In genomic region chr1:74433220-74433619, GRCm38 (mm10) we compare ENCODE assay signal across 20 mouse cellular contexts. TPM values are rescaled to one million over a fixed set of nuclear protein-coding genes. Genes with fewer than 3 reads are reported as not detected.
DNase-seq lines count a peak whose midpoint lies in the region; ATAC-seq lines count a peak whose summit lies in the region.
"Had no signal": no experiment of that assay in that cellular context is flagged by ENCODE, and none has a peak within 500 bp of the region (broad histone marks: within the 10 kb centered on the region; RNA-seq: fewer than 3 reads in every experiment).

No protein-coding gene starts in this region.

- peaks cover 34% of the 10 kb centered on the region for H3K36me3 ChIP-seq in heart, embryonic 10.5 days
- H3K36me3 ChIP-seq in intestine, embryonic 16.5 days (ENCODE audit: control insufficient read depth, insufficient read depth, low read length) = peaks cover 3% of the 10 kb centered on the region; the same call in 1 of the 2 replicates
- H3K36me3 ChIP-seq in liver, embryonic 16.5 days (ENCODE audit: control insufficient read depth, insufficient read depth) = peaks cover 3% of the 10 kb centered on the region; the same call in 1 of the 2 replicates
- H3K36me3 ChIP-seq in hindbrain, embryonic 16.5 days (ENCODE audit: control insufficient read depth, insufficient read depth, low read length) = peaks cover 8% of the 10 kb centered on the region

- intact Hi-C loops in left cerebral cortex, postnatal 36 days (cut with DNase I) = no loop called here

- ATAC-seq in intestine, embryonic 16.5 days = peak; percentile 21; the same call in 1 of the 2 replicates
- peak; percentile 77 for ATAC-seq in liver, embryonic 16.5 days (ENCODE audit: low read depth)
- ATAC-seq in hindbrain, embryonic 16.5 days = no peak; the same call in 1 of the 2 replicates
- ATAC-seq: activated CD4-positive, CD25-positive, alpha-beta regulatory T cell, adult 4 months; forebrain, embryonic 15.5 days had no signal

- 73% methylated on average over 6 of the region's 6 CpGs for WGBS in heart, embryonic 10.5 days
- WGBS in intestine, embryonic 16.5 days = 71% methylated on average over 6 of the region's 6 CpGs
- 52% methylated on average over 6 of the region's 6 CpGs for WGBS in liver, embryonic 16.5 days (ENCODE audit: insufficient replicate concordance)
- 79% methylated on average over 6 of the region's 6 CpGs for WGBS in hindbrain, embryonic 16.5 days

- no peaks in the 10 kb centered on the region for H3K9me3 ChIP-seq in heart, embryonic 10.5 days
- no peaks in the 10 kb centered on the region for H3K9me3 ChIP-seq in intestine, embryonic 16.5 days (ENCODE audit: control insufficient read depth, low read length)
- H3K9me3 ChIP-seq in liver, embryonic 16.5 days (replicated peaks; ENCODE audit: control insufficient read depth, low read length) = no peaks in the 10 kb centered on the region
- H3K9me3 ChIP-seq in hindbrain, embryonic 16.5 days (ENCODE audit: control insufficient read depth, low read length) = no peaks in the 10 kb centered on the region
- H3K9me3 ChIP-seq: forebrain, embryonic 15.5 days; hindbrain, embryonic 12.5 days; limb, embryonic 13.5 days; neural tube, embryonic 13.5 days had no signal

- no peak overlapping the region for H3K9ac ChIP-seq in intestine, embryonic 16.5 days (ENCODE audit: low read depth, low read length)
- no peak overlapping the region for H3K9ac ChIP-seq in liver, embryonic 16.5 days (ENCODE audit: low read depth, low read length)
- no peak overlapping the region for H3K9ac ChIP-seq in hindbrain, embryonic 16.5 days (ENCODE audit: low read depth, low read length)
- H3K9ac ChIP-seq: forebrain, embryonic 15.5 days; hindbrain, embryonic 12.5 days; limb, embryonic 13.5 days; neural tube, embryonic 13.5 days had no signal

- H3K4me2 ChIP-seq in intestine, embryonic 16.5 days (ENCODE audit: low read depth, low read length) = no peak overlapping the region
- no peak overlapping the region for H3K4me2 ChIP-seq in liver, embryonic 16.5 days (ENCODE audit: low read depth, low read length)
- no peak overlapping the region for H3K4me2 ChIP-seq in hindbrain, embryonic 16.5 days (ENCODE audit: low read length)
- H3K4me2 ChIP-seq: forebrain, embryonic 15.5 days; hindbrain, embryonic 12.5 days; limb, embryonic 13.5 days; neural tube, embryonic 13.5 days had no signal

- H3K27ac ChIP-seq in heart, embryonic 10.5 days = no peak overlapping the region
- peak overlapping the region; percentile 54 for H3K27ac ChIP-seq in intestine, embryonic 16.5 days (ENCODE audit: low read length)
- no peak overlapping the region for H3K27ac ChIP-seq in liver, embryonic 16.5 days (ENCODE audit: low read length)
- no peak overlapping the region for H3K27ac ChIP-seq in hindbrain, embryonic 16.5 days (ENCODE audit: low read depth, low read length)
- H3K27ac ChIP-seq: forebrain, embryonic 15.5 days; hindbrain, embryonic 12.5 days; limb, embryonic 13.5 days; neural tube, embryonic 13.5 days had no signal

- DNase-seq in heart, adult 11 months = peak; percentile 83
- no peak for DNase-seq in heart, embryonic 10.5 days (ENCODE audit: low spot score)
- peak; percentile 31 for DNase-seq in kidney, postnatal 10 days
- DNase-seq in right cerebral cortex, adult 2 months (ENCODE audit: low spot score in 2 of 2) = no peak
- no peak for DNase-seq in left cerebral cortex, postnatal 36 days (ENCODE audit: low spot score in 2 of 2)
- DNase-seq: adrenal gland, postnatal 25 days; cerebellum, adult 9-10 months; gastrocnemius, postnatal 25 days; lung, postnatal 10 days; thymus, postnatal 25 days had no signal

- H3K4me3 ChIP-seq in heart, embryonic 10.5 days = no peak overlapping the region
- no peak overlapping the region for H3K4me3 ChIP-seq in intestine, embryonic 16.5 days (ENCODE audit: low read length)
- H3K4me3 ChIP-seq in liver, embryonic 16.5 days (ENCODE audit: low read depth, low read length) = no peak overlapping the region
- no peak overlapping the region for H3K4me3 ChIP-seq in hindbrain, embryonic 16.5 days (ENCODE audit: low read length)
- H3K4me3 ChIP-seq: forebrain, embryonic 15.5 days; hindbrain, embryonic 12.5 days; limb, embryonic 13.5 days; neural tube, embryonic 13.5 days had no signal

- H3K27me3 ChIP-seq in heart, embryonic 10.5 days (ENCODE audit: insufficient read depth, poor library complexity, severe bottlenecking) = no peaks in the 10 kb centered on the region
- H3K27me3 ChIP-seq in intestine, embryonic 16.5 days (replicated peaks; ENCODE audit: control insufficient read depth, insufficient read depth, low read length) = no peaks in the 10 kb centered on the region
- no peaks in the 10 kb centered on the region for H3K27me3 ChIP-seq in liver, embryonic 16.5 days (ENCODE audit: control insufficient read depth, insufficient read depth, low read depth, low read length)
- no peaks in the 10 kb centered on the region for H3K27me3 ChIP-seq in hindbrain, embryonic 16.5 days (replicated peaks; ENCODE audit: control insufficient read depth, insufficient read depth, low read length)
- H3K27me3 ChIP-seq: forebrain, embryonic 15.5 days; hindbrain, embryonic 12.5 days; limb, embryonic 13.5 days; neural tube, embryonic 13.5 days had no signal

- H3K4me1 ChIP-seq in heart, embryonic 10.5 days = peaks cover 3% of the 10 kb centered on the region
- H3K4me1 ChIP-seq in intestine, embryonic 16.5 days (ENCODE audit: control insufficient read depth, insufficient read depth, low read length) = peaks cover 8% of the 10 kb centered on the region
- H3K4me1 ChIP-seq in liver, embryonic 16.5 days (ENCODE audit: control insufficient read depth, low read depth, low read length) = peaks cover 32% of the 10 kb centered on the region
- no peaks in the 10 kb centered on the region for H3K4me1 ChIP-seq in hindbrain, embryonic 16.5 days (ENCODE audit: control insufficient read depth, insufficient read depth, low read depth, low read length)
- H3K4me1 ChIP-seq: forebrain, embryonic 15.5 days; limb, embryonic 13.5 days had no signal

RNA-seq across cellular contexts. Expression of gene Vil1, which starts 24.0 kb away (rescaled TPM):
- 0.94 and 1.1 TPM in 2 replicates for polyA plus RNA-seq in heart, embryonic 10.5 days (2016; fragmentation: Nextera tagmentation; extraction: Ambion mirVana)
- 207 and 244 TPM in 2 replicates for polyA plus RNA-seq in intestine, embryonic 16.5 days (2015; fragmentation: Nextera tagmentation; extraction: Ambion mirVana)
- polyA plus RNA-seq in liver, embryonic 16.5 days (2015; fragmentation: Nextera tagmentation; extraction: Ambion mirVana) = 0.69 and 1.6 TPM in 2 replicates
- total RNA-seq in left cerebral cortex, postnatal 36 days (2021) = 1 to 10 TPM in 1 of 2 experiments, under 1 TPM in 1; 0.39 to 1.1 TPM
- 0.19 and 0.22 TPM in 2 replicates for polyA plus RNA-seq in hindbrain, embryonic 16.5 days (2015; fragmentation: Nextera tagmentation; extraction: Ambion mirVana)
- total RNA-seq: megakaryocyte-erythroid progenitor cell, adult 5-6 weeks; monocyte, adult 5-6 weeks had no signal

RNA-seq across cellular contexts. Expression of gene Ctdsp1, which starts 41.9 kb away (rescaled TPM):
- 55.9 and 69.2 TPM in 2 replicates for polyA plus RNA-seq in heart, embryonic 10.5 days (2016; fragmentation: Nextera tagmentation; extraction: Ambion mirVana)
- 69.4 and 72.3 TPM in 2 replicates for polyA plus RNA-seq in intestine, embryonic 16.5 days (2015; fragmentation: Nextera tagmentation; extraction: Ambion mirVana)
- polyA plus RNA-seq in liver, embryonic 16.5 days (2015; fragmentation: Nextera tagmentation; extraction: Ambion mirVana) = 45.9 and 48.6 TPM in 2 replicates
- total RNA-seq in left cerebral cortex, postnatal 36 days (2021) = 10 to 100 TPM; 23.0 to 25.2 TPM
- 19.0 and 20.0 TPM in 2 replicates for polyA plus RNA-seq in hindbrain, embryonic 16.5 days (2015; fragmentation: Nextera tagmentation; extraction: Ambion mirVana)

RNA-seq across cellular contexts. Expression of gene Slc11a1, which starts 58.2 kb away (rescaled TPM):
- 1.1 and 1.6 TPM in 2 replicates for polyA plus RNA-seq in heart, embryonic 10.5 days (2016; fragmentation: Nextera tagmentation; extraction: Ambion mirVana)
- 8.0 and 8.9 TPM in 2 replicates for polyA plus RNA-seq in intestine, embryonic 16.5 days (2015; fragmentation: Nextera tagmentation; extraction: Ambion mirVana)
- 17.4 and 17.9 TPM in 2 replicates for polyA plus RNA-seq in liver, embryonic 16.5 days (2015; fragmentation: Nextera tagmentation; extraction: Ambion mirVana)
- 1 to 10 TPM; 2.6 to 5.1 TPM for total RNA-seq in left cerebral cortex, postnatal 36 days (2021)
- polyA plus RNA-seq in hindbrain, embryonic 16.5 days (2015; fragmentation: Nextera tagmentation; extraction: Ambion mirVana) = 2.6 and 3.3 TPM in 2 replicates

Comparison
In these comparisons a context has a peak if more than half of its experiments do, and no peak if none do; other contexts are left out.
1. DNase-seq: peak in heart, adult 11 months (single experiment) and kidney, postnatal 10 days (single experiment); none in heart, embryonic 10.5 days (single experiment), right cerebral cortex, adult 2 months (0 of 2) and left cerebral cortex, postnatal 36 days (0 of 2).
2. RNA of gene Vil1, which starts 24.0 kb away (polyA plus RNA-seq): 207 to 244 TPM in intestine, embryonic 16.5 days; 0.69 to 1.6 TPM in liver, embryonic 16.5 days, 0.94 to 1.1 TPM in heart, embryonic 10.5 days and 0.19 to 0.22 TPM in hindbrain, embryonic 16.5 days; every median in the first group is over 10 times any median in the second.